Mouse (Mus musculus): Measurements from ENCODE around the gene Dab1.
A peak's percentile ranks its signal among the peaks of the same experiment; 100 is the strongest.

The Dab1 gene

DNA sequence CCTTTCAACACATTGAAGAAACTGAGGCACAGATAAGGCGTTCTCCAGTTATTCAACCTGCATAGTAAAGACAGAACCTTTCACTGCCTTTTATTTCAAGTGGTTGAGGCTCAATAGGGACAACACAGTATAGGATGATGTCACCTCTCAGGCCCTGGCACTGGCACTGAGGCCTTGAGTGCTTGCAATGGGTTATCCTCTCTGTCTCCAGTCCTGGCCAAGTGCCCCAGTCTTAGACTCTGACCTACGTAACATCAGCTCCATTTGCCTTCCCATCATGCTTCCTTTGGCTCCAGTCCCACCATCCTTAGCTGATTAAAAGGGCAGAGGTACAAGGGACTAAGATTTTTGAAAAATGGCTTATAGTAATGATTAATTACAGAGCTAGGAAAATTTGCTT lies 220.4 kb downstream of the Dab1 start:
- no peak for DNase-seq

DNA sequence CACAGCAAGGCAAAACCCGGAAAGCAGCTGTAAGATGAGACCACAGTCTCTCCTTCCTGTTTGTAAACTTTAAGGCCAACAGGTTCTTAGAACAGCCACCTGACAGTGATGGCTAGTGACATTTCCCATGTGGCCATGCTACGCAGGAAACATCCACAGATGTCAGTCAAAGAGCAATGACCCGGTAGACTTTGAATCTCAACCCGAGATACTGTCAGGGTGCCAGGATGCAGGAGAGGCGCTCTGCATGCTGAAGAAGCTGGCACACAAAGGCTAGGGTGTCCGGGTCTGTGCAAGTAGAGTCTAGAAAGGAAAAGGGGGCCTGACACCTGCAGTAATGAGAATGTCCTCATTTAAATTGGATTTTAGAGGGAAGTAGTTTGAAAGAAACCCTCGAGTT lies 222.0 kb downstream of the Dab1 start:
- DNase-seq: no peak

DNA sequence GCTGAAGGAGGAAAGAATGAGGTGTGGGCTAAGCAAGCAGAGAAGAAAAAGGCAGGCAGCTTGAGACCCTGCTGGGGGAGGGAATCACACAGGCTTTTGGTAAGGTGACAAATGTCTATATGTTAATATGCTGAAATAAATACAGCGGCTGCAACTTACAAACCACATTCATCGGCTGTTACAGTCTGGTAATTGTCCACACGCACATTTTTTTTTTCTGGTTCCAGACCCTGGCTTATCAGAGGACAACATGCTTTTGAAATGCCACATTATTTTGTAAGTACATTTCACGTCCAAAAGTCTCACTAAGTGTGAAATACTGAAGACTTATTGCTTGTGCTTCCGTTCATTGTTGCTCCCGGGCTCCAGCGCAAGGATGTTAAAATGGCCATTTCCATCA lies 225.5 kb downstream of the Dab1 start:
- DNase-seq: no peak

DNA sequence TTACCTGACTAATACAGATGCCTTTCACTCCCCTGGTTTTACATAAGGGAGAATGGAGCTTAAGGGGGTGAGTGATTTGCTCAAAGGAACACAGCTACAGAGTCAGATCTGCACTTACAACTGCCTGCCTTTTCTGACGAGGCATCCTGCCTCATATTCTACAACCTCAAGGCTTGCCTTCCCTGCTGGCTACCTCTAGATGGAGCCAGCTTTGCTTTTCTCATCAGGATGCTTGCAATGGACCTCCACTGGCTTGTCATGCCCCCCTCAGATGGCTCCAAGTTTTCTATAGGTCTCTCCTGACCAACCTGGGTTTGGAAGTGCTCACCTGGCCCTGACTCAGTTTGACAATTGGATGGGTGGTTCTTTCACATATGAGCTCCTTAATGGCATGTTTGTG lies 238.0 kb downstream of the Dab1 start:
- no peak for DNase-seq

DNA sequence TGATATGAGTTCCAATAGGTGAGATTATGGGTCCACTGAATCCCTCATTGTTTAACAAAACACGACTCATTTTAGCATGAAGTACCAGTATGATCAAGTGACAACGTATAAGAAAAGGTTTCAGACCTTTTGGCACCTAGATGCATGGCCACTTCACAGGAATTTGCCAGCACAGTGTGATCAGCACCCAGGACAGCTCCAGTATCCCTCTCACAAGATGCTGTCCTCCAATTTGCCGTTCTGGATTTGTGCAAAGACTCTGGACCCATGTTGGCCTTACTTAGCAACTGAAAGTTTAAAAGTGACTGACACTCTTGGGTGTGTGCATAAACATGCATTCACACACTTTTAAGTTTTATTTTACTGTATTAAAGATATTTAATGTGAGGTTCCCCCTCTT lies 256.4 kb downstream of the Dab1 start:
- no peak for DNase-seq

- DNase-seq: no peak
These were observed 259.7 kb downstream of the Dab1 start for GRCm38 (mm10) chr4:103878841-103879240.

GRCm38 (mm10) chr4:103881641-103882040 lies 262.5 kb downstream of the Dab1 start:
- peak; percentile 65 to 72 for DNase-seq

- no peak for DNase-seq
These were observed 268.9 kb downstream of the Dab1 start for GRCm38 (mm10) chr4:103888086-103888485.

- DNase-seq: no peak
These were observed 270.0 kb downstream of the Dab1 start for GRCm38 (mm10) chr4:103889110-103889509.

- no peak for DNase-seq
These were observed 277.6 kb downstream of the Dab1 start for GRCm38 (mm10) chr4:103896806-103897205.

DNA sequence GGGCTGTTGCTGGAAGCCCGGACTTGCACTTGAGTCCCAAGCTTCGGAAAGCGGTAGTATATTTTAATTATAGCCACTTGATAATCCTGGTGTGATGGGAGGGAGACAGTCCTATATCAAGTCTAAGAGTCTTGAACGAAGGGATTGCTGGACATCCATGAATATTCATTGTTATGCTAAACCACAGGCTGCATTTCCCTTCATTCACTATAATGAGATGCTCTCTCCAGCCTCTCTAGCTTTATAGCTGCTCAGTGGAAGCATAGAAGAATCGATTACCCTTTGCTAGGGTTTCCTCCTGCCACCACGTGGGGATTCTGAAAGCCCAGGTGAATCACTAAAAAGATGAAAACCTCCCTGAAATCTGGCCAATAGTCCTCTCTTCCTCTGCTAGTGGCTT lies 278.5 kb downstream of the Dab1 start:
- DNase-seq: no peak

GRCm38 (mm10) chr4:103911441-103911840 lies 292.3 kb downstream of the Dab1 start:
- no peak for DNase-seq

DNA sequence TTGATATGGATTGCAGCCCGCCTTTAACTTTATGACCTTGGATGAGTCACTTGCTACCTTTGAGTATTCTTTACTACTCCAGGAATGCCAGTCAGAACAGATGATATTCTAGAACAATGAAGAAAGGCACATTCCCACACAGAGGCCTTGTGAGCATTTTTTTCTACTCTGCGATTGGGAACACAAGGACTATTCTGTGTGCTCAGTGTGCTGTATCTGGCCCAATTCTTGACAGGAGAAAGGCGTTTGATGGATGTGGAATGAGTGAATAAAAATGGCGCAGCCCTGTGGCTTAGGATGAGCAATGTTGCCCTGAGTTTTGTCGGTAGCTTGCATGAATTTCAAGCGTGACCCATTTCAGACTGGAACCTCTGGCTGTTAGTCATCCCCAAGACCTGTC lies 292.9 kb downstream of the Dab1 start:
- DNase-seq: no peak

DNA sequence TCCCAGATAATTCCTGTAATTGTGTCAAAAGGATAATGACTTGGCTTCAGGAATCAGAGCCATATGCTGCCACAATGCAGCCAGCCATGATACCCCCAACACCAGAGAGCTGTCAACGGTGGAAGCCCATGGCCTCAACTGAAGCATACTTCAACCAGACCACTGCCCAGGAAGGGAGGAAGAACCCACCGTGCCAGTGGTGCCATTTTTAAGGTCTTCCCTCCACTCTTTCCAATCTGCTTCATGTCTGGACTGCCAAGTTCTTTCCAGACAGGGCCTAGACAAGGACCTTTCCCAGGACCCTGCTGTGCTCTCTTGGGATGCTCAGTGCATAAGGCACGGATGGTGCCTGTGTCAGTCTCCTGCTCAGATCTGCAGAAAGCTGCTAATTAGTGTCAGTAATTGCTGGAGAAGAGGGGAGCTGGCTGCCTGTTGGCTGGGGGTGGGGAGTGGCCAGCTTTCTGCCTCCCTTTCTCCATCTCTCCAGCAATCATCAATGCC lies 303.3 kb downstream of the Dab1 start:
- DNase-seq: peak; percentile 19 to 28

DNA sequence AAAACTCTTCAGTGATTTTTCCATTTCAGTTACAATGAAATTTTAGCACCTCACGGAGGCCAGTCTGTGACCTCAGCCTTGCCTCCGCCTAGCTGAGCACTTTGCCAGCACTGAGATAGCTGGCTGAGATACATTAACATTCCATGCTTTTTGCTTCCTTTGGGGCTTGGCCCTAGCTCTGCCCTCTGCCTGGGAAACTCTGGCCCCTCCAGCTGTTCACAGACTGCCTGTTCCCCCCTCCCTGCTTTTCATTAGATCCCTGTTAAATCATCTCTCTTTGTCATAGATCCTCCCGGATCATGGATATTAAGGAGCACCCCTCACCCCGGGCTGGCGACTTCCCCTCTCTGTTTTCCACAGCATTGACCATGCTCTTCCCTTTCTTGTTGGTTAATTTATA lies 307.5 kb downstream of the Dab1 start:
- DNase-seq: no peak

DNA sequence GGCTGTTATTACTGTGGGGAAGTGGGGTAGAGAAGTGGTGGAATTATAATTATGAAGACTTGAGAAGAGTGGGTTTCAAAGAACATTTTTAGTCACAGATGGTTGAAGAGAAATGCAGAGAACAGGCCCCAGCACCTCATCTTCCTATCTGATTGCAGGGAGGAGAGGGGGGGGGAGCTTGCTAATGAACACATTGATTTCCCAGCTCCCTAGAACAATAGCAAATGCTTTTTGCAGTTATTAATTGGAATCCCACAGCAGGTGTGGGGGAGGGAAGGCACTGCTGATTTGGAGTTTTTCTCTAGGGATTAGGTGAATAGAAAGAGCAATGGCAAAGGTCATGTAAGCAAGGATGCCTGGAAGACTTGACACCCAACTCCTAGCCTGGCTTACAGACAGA lies 310.5 kb downstream of the Dab1 start:
- DNase-seq: no peak

- DNase-seq: no peak
These were observed 315.2 kb downstream of the Dab1 start for GRCm38 (mm10) chr4:103934364-103934763.

- DNase-seq: no peak
These were observed 329.1 kb downstream of the Dab1 start for GRCm38 (mm10) chr4:103948255-103948654.

GRCm38 (mm10) chr4:103953652-103954220 lies 334.6 kb downstream of the Dab1 start:
- no peak for DNase-seq

DNA sequence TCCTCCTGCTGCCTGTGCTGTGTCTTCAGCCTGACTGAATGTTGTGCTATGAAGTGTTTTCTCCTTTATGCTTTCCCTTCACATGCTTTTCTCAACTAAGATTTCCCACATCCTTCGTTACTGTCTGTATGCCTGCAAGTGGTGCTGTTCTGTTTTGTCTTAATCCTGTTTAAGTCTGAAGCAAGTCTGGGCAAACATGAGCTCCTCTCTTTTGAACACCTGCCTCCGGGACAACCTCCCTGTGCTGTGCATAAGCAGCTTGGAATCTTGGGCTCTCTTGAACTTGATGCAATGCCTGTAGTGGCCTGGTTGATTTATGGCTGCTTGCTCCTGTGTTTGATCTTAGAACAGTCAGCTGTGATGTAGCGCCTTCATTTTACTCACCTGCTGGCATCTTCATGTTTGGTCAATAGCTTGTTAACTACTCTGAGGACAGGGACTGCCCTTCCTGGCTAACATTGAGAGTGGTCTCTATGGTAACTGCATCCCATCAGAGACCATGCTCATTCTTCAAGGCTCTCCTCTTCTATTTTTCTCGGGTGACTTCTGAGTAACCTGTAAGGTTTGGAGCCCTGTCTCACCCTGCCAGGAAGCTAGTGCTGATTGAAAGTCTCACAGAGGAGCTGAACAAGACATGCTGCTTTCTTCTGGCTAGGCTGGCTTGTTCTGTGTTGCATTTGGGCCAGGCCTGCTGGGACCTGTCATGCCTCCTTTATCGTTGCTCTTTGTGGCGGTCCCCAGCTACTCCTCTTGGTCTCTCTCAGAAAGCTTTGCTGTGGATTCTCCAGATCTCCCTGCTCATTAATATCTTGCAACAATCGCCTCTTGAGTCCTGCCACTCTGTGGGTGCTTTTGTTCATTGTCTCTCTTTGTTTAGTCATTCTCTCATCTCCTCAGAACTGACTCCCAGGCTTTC lies 342.2 kb downstream of the Dab1 start:
- DNase-seq: no peak

- no peak for DNase-seq
These were observed 350.7 kb downstream of the Dab1 start for GRCm38 (mm10) chr4:103969906-103970305.

DNA sequence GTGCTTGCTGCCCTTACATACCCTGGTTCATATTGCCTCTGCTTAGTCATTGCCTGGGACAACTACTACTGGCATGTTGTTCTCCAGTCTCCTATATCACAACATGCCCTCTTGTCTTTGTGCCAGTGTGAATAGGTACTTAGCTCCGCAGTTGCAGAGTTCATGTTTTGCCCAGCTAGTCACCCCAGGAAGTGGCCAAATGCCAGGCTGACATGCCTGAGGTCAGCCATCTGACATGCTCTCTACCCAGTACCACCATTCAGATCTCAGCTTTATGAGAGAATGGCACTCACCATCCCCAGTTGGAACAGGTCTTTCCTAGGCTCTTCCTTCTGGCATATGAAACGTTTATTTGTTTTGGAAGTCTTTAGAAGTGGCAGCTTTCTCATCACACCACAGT lies 355.4 kb downstream of the Dab1 start:
- no peak for DNase-seq

GRCm38 (mm10) chr4:103974946-103975345 lies 355.8 kb downstream of the Dab1 start:
- DNase-seq: no peak

DNA sequence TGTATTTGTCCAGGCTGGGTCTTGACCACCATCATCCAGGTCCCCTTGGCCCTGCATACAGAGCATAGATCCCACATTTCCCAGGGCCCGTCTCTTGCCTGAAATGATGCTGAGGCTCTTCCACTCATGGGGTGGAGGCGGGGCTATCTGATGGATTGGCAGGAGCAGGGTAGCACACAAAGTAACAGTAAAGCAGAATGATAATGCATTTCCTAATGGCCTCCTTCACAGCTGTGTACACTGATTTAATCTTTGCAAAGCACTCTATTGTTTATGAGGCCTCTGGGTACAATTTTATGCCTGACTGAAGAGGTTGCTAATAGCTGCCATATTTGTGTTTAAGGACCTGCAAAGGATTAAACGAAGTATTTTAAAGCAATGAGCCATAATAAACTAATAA lies 374.7 kb downstream of the Dab1 start:
- DNase-seq: no peak
